Mouse (Mus musculus): ENCODE results near the gene Adprm.
"Not testable (repeated sequence)": the region's sequence is repeated elsewhere in the genome, so short reads cannot be mapped to it uniquely, and the experiment has no call there.

Adprm gene

DNA sequence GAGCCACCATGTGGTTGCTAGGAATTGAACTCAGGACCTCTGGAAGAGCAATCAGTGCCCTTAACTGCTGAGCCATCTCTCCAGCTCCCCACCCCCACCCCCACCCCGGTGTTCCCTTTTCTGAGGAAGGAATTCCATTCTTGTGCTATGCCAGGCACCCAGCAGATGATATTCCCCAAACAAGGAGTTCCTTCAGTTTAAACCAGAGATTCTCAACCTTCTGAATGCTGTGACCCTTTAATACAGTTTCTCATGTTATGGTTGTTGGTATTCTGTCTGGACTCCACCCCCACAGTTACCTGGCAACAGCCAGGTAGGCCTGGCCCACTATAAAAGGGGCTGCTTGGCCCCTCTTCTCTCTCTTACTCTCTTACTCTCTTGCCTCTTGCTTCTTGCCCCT lies 29.2 kb downstream of the Adprm start:
- not testable (repeated sequence) for DNase-seq (ENCODE audit: inconsistent ontology term)

DNA sequence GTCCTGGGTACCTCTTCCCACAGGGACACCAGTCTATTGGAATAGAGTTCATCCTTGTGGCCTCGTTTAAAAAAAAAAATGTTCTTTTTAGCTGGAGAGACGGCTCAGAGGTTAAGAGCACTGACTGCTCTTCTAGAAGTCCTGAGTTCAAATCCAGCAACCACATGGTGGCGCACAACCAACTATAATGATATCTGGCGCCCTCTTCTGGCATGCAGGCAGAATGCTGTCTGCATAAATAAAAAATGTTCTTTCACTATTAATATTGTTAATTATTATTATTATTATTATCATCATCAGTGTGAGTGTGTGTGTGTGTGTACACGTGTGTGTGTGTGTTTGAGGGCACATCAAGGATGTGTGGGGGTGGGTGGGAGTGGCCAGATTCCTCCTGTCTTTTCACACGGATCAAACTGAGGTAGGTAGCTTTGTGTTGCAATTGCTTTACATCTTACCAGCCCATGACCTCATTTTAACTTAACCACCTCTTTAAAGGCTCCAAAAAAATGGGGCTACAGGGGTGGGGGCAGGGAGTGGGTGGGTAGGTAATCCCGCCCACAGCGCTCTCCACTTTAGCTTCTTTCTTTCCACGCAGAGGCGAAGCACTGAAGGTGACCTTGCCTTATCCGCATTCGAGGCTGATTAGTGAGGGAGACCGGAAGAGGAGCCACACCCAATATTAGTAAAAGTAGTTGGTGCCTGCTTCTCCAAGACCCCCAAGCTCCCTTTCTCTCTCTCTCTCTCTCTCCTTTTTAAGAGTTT lies 29.9 kb downstream of the Adprm start:
- no peak for DNase-seq (ENCODE audit: inconsistent ontology term)

DNA sequence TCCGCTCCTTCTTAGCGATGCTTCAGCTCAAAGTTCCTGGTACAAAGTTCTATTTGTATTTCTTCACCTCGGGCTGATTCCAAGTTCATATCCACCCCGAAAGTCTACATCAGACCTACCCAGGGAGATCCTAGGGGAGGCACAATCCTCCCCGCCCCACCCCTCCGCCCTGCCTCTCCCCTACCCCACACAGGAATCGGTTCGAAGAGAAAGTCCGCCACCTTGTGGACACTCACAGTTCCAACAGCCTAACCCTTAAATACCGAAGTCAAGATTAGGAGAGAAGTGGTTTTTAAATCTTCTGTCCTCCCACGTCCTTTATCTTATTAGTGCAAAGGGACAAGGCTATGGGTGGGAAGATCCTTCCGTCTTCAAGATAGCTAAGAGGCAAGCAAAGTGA lies 31.4 kb downstream of the Adprm start:
- peak; percentile 49 for DNase-seq (ENCODE audit: inconsistent ontology term)

- DNase-seq (ENCODE audit: inconsistent ontology term) = no peak
These were observed 32.5 kb downstream of the Adprm start for GRCm38 (mm10) chr11:67019711-67020475.

DNA sequence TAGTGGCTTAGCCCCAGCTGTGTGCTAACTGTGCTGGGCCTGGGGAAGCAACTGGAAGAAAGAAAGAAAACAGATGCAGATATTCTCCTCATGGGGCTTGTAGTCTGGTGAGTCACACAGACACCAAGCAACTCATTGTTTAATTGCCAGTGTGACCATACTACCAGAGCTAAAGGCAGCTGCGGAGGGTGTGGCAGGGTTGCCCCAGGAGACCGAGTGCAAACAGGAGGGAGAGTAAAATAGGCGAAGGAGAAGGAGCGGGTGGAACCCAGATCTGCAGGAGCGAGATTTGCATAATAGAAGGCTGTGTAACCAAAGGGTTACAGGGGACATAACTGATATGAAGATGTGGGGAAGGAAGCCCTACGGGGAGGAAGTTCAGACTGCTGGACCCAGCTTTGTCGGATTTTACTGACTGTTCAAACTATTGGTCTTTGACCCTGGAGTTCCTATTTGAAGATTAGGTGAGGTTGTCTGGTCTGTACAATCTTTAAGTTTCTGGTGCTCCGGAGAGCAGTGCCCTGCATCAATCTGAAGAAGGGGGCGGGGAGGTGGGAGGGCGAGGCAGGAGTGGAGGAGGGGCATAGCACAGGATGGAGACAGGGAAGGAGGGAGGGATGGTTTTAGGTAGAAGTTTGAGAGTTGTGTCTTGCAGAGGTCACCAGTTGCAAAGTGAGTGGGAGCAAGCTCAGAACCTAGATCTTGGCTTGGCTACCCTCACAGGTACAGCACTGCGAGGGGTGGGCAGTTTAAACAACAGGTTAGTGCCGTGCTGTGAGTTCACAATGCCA lies 34.4 kb downstream of the Adprm start:
- peak; percentile 64 for DNase-seq (ENCODE audit: inconsistent ontology term)

DNA sequence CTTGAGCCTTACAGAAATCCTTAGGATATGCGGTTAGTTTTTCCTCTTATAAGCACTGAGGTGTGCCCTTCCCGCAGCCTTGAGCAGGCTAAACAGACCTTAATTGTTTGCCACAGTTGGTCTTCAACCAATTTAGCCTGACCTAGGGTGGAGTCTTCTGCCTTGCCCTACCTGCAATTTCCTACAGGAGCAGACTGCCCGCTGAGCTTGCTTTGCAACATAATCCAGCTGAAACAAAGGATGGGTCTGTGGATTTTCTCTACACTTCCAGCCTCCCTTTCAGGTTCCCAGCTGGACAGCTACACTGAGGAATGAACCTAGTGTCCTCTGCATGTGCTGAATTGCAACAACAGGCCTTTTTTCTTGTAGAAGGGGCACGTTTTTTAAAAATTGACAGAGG lies 40.8 kb downstream of the Adprm start:
- DNase-seq (ENCODE audit: inconsistent ontology term) = no peak

DNA sequence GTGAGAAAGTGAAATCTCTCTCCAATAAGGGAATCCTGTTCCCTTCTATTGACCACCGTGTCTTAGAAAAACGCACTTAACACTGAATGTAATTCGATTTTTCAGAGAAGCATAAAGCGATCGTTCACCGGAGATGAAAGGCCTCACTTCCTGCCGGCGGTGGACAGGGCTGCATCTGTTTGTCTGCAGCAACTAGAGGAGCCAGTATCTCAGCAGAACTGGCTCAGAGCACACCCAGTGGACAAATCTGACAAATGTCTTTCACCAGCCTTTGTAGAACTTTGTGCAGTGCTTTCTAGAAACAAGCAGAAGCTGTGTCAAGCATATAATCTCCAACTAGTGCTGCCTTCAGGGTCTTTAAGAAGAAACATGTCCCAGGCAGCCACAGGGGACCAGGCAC lies 42.0 kb downstream of the Adprm start:
- DNase-seq (ENCODE audit: inconsistent ontology term) = peak; percentile 29

DNA sequence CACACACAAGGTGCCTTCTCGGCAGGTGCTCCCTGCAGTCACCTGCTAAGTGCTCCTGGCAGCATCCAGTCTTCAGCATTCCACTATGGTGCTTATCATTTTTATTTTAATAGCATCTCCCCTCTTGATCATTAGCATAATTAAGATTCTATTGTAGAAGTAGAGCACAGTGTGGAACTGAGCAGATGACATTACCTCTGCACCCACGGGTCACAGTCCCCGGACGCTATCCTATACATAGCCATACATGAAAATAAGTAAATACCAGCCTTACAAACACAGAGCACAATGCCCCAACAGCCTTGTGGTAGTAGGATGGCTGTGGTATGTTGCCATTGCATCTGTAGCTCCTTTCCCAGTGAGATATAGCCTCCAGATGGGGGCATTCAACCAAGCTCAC lies 43.9 kb downstream of the Adprm start:
- no peak for DNase-seq (ENCODE audit: inconsistent ontology term)

DNA sequence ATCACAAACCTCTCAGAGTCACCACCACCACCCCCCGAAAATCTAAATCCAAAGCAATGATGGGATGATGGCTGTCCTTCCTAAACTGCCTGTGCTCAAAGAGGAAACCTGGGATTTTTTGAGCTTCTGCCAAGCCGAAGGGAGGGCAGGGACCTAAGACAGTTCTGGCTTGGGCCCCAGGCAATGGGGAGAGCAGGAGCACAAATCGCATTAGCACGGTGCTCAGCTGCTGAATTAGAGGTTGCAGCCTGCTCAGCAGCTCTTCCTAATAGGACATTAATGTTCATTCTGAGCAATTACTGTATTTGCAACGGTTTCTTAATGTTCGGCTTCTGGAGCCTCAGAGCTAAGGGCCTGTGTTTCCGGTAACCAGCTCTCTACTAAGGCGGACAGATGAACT lies 44.4 kb downstream of the Adprm start:
- no peak for DNase-seq (ENCODE audit: inconsistent ontology term)

- no peak for DNase-seq (ENCODE audit: inconsistent ontology term)
These were observed 49.5 kb downstream of the Adprm start for GRCm38 (mm10) chr11:67002911-67003310.

DNA sequence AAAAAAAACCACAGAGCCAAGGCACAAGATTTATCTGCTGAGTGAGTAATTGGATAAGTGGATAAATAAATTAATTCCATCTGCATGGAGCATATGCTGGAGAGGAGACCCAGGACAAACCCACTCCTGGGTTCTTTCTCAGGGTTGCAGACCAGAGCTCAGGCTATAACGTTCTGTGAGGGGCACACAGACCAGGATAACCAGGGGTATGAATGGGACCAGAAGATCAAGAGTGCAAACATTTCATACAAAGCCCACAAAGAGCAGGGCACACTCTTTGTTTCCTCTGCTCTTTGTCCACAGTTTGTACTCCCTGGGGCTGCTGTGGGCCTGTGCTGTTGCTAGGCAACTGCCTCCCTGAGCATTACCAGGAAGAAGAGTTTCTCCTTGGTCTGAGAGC lies 50.7 kb downstream of the Adprm start:
- DNase-seq (ENCODE audit: inconsistent ontology term) = no peak

DNA sequence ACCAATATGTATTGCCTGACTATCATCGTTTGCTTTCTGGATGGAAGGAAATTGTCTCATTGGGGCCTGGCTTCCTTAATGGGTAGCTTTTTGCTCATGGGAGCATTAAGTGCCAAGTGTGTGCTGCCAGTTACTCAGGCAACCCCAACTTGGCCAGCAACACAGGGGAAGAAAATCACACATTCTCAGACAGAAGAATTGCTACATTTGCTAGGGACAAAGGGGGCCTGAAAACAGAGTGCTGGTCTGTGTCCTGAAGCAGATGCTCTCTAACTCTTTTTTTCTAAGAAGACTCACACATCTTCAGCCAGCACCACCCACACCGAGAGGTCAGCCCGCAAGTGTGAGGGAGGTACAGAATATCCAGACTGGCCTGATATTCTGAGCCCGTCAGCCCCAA lies 51.7 kb downstream of the Adprm start:
- DNase-seq (ENCODE audit: inconsistent ontology term) = peak; percentile 45

GRCm38 (mm10) chr11:66998467-66999403 lies 53.7 kb downstream of the Adprm start:
- DNase-seq (ENCODE audit: inconsistent ontology term) = peak; percentile 58

GRCm38 (mm10) chr11:66996446-66996845 lies 55.9 kb downstream of the Adprm start:
- no peak for DNase-seq (ENCODE audit: inconsistent ontology term)

DNA sequence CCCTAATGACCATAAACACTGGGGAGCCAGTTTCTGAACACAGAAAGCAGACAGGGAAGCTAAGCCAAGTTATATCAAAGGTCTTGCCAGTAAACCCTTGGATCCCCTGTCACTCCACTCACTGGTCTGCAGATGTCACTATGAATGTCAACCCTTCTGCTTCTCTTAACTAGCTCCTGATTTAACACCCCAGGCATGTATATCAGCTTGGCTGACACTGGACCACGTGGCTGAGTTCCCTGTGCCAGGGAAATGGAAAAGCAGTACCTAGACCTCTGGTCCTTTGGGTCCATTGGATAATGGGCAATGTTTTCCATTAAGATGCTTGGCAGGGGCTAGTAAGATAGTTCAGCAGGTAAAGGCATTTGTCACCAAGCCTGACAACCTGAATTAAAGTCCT lies 58.7 kb downstream of the Adprm start:
- DNase-seq (ENCODE audit: inconsistent ontology term) = no peak

DNA sequence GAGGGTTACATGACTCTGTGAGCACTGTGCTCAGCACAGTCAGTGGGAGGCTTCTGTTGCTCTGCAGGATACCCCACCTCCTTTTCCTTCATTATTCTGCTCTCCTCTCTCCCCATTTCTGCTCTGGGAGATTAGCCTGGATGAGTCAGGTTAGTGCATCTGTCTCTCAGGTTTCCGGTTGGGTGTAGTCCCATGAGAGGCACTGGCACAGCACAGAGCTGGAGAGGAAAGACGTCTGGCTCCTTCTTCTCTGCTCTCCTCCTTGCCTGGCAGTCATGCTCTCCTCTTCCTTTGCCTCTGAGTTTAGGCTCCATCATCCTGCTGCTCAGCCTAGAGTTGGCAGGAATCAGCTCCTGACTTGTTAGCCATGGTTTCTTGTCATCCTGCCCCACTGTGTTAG lies 60.2 kb downstream of the Adprm start:
- no peak for DNase-seq (ENCODE audit: inconsistent ontology term)
